Mouse (Mus musculus) heart, adult 2 months (tissue): ENCODE measurements at regions not wholly inside any gene's neighbourhood (a gene's known extent, or its start where the extent isn't known, plus 50 kb on each side); places are given as distances from the start of the nearest gene placed in this dataset.

Experiments
- DNase-seq, 2 experiments: peaks; one replicate each; pipeline ENCODE4 v3.0.0; 2021
- H3K27ac ChIP-seq: fragments of 200-600 bp; 2 replicates; pipeline ENCODE4 v1.8.1; 2022
- H3K27me3 ChIP-seq: fragments of 200-500 bp; 2 replicates; pipeline ENCODE4 v1.6.1; 2012; ENCODE audit warnings: mild to moderate bottlenecking, low read length, inconsistent platforms, mixed read lengths; ENCODE audit not compliant: control insufficient read depth, insufficient read depth
- H3K36me3 ChIP-seq: fragments of 200-500 bp; 2 replicates; pipeline ENCODE4 v1.6.1; 2012; ENCODE audit warnings: low read length, inconsistent platforms; ENCODE audit not compliant: control insufficient read depth, insufficient read depth
- H3K4me1 ChIP-seq: fragments of 200-500 bp; 2 replicates; pipeline ENCODE4 v1.6.1; 2011; ENCODE audit warnings: low read length; ENCODE audit not compliant: control insufficient read depth, insufficient read depth
- H3K4me3 ChIP-seq: fragments of 200-600 bp; 2 replicates; pipeline ENCODE4 v1.8.1; 2022
- H3K79me2 ChIP-seq: fragments of 200-500 bp; replicated peaks from 2 replicates; pipeline ENCODE4 v1.6.1; 2012; ENCODE audit warnings: mild to moderate bottlenecking, inconsistent platforms, low read length, moderate library complexity, mixed read lengths; ENCODE audit not compliant: control insufficient read depth, insufficient read depth
- H3K9ac ChIP-seq: fragments of 200-500 bp; 2 replicates; pipeline ENCODE4 v1.6.1; 2012; ENCODE audit warnings: low read depth, mild to moderate bottlenecking, control low read depth, inconsistent platforms, low read length, mixed read lengths
- CTCF ChIP-seq: fragments of 200-600 bp; IDR thresholded peaks from 2 replicates; pipeline ENCODE4 v1.8.1; 2022; ENCODE audit warnings: antibody characterized with exemption, mild to moderate bottlenecking, moderate library complexity
- EP300 ChIP-seq: fragments of 200-500 bp; IDR thresholded peaks from 2 replicates; pipeline ENCODE4 v1.6.1; 2011; ENCODE audit warnings: low read depth, low read length, control low read depth; ENCODE audit not compliant: insufficient read depth
- POLR2A ChIP-seq: fragments of 200-500 bp; IDR thresholded peaks from 2 replicates; pipeline ENCODE4 v1.6.1; 2011; ENCODE audit warnings: mild to moderate bottlenecking, low read depth, low read length, control low read depth; ENCODE audit not compliant: insufficient read depth
- WGBS: fragments of 180-500 bp; shearing (Covaris S2); methylation state at CpG from one replicate; pipeline ENCODE4 v1.1.7; 2018; 5-methylcytosine and 5-hydroxymethylcytosine counted together
- intact Hi-C: fragments of 180-260 bp; cut with DNase I; formaldehyde crosslinking; loops from one replicate; pipeline ENCODE4 v1.15.1; 2025

GRCm38 (mm10) chr11:109011161-109011560 is 91.0 kb downstream of the Axin2 start:
- TF ChIP-seq EP300 (no peak), CTCF (no peak), POLR2A (no peak)
- H3K4me1 ChIP-seq: no peaks in the 10 kb centered on the region
- intact Hi-C loops: no loop called here
- no peak overlapping the region for H3K9ac ChIP-seq
- DNase-seq: no peak
- H3K36me3 ChIP-seq: no peaks in the 10 kb centered on the region
- WGBS: 89% methylated on average over 6 of the region's 6 CpGs
- no peaks in the 10 kb centered on the region for H3K27me3 ChIP-seq
- no peak overlapping the region for H3K27ac ChIP-seq
- H3K4me3 ChIP-seq: no peak overlapping the region
- no peaks in the 10 kb centered on the region for H3K79me2 ChIP-seq

GRCm38 (mm10) chr11:109008872-109009271 is 88.7 kb downstream of the Axin2 start:
- TF ChIP-seq EP300: no peak
- TF ChIP-seq CTCF: no peak
- no peaks in the 10 kb centered on the region for H3K4me1 ChIP-seq
- H3K4me3 ChIP-seq: no peak overlapping the region
- no peaks in the 10 kb centered on the region for H3K27me3 ChIP-seq
- no peak overlapping the region for H3K27ac ChIP-seq
- DNase-seq: no peak
- no peak overlapping the region for H3K9ac ChIP-seq
- 32% methylated on average over 2 of the region's 2 CpGs for WGBS
- H3K79me2 ChIP-seq: no peaks in the 10 kb centered on the region
- intact Hi-C loops: loop anchor here (10.0 kb wide), 1 partner anchor 1004 kb away; no protein-coding TSS in a partner anchor
- H3K36me3 ChIP-seq: no peaks in the 10 kb centered on the region

GRCm38 (mm10) chr11:109005681-109006080 is 85.5 kb downstream of the Axin2 start:
- no peak for TF ChIP-seq POLR2A
- TF ChIP-seq CTCF: no peak
- TF ChIP-seq EP300: no peak
- no peak overlapping the region for H3K27ac ChIP-seq
- no peaks in the 10 kb centered on the region for H3K79me2 ChIP-seq
- H3K9ac ChIP-seq: no peak overlapping the region
- no peaks in the 10 kb centered on the region for H3K4me1 ChIP-seq
- H3K4me3 ChIP-seq: no peak overlapping the region
- 94% methylated on average over 11 of the region's 11 CpGs for WGBS
- no peaks in the 10 kb centered on the region for H3K27me3 ChIP-seq
- no peak for DNase-seq
- H3K36me3 ChIP-seq: no peaks in the 10 kb centered on the region
- intact Hi-C loops: loop anchor here (10.0 kb wide), 1 partner anchor 1001 kb away; no protein-coding TSS in a partner anchor
